Mouse (Mus musculus) frontal cortex, postnatal 36 days (tissue): ENCODE data around the gene Trcg1.

ENCODE experiments used
- DNase-seq, 2 experiments: peaks; one replicate each; pipeline ENCODE4 v3.0.0; 2022; ENCODE audit warnings: low spot score in 2 of 2

The Trcg1 gene

DNA sequence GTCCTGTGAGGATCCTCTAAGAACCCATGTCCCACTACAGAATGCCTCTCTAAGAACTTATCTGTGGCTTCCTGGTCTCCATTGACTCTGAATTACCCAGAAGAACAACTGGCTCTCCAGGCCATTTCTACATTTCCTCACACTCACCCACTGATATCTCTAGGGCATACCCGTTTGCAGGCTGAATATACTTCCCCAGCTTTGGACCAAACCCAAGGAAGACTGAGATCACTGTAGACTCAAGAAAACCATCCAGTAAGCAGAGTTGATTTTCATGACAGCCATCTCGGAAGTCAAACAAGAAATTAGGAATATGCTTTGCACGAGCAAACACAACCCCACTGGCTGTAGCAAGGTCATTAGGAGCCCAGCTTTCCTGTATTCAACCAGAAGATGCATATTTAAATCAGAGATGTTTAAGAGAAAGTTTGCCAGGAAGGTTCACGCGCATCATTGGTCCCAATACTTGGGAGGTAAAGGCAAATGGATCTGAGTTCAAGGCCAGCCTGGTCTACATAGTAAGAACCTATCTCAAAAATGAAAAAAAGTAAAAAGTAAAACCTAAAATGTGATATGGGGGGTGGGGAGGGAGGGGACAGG, 3.9 kb upstream of the Trcg1 start:
- no peak for DNase-seq

DNA sequence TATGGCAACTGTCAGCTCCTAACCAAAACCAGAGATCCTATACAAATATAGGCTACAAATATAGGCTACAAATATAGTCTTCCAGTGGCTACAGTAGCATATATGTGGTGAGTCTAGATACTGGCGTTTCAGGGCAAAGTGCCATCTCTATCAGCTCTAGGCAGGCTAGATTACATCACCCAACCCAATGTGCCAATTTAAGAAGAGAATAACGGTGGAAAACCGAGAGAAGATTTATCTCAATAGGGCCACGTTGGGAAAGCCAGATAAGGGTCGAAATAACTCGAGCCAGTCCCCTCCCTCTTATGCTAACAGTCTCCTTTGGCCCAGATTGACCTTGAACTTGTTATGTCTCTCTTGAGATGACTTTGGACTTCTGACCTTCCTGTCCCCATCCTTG, 3.2 kb upstream of the Trcg1 start:
- no peak for DNase-seq

GRCm38 (mm10) chr9:57233767-57234166, 2.6 kb upstream of the Trcg1 start:
- DNase-seq: no peak

DNA sequence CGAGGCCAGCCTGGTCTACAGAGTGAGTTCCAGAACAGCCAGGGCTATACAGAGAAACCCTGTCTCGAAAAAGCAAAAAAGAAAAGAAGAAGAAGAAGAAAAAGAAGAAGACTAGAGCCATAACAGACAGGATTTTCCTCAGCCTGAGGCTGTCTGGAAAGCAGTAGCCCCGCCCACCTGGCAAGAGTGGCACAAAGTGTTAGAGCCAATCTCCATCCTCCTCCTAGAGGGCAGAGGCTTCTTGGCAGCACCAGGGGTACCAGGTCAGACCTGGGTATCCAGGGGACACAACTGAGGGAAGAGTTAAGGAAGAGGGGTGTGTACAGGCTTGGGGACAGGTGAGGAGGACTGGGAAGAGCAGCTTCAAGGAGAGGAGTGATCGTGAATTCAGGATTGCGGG, 1.3 kb downstream of the Trcg1 start:
- no peak for DNase-seq

GRCm38 (mm10) chr9:57238220-57238619, 1.9 kb downstream of the Trcg1 start:
- DNase-seq: no peak

DNA sequence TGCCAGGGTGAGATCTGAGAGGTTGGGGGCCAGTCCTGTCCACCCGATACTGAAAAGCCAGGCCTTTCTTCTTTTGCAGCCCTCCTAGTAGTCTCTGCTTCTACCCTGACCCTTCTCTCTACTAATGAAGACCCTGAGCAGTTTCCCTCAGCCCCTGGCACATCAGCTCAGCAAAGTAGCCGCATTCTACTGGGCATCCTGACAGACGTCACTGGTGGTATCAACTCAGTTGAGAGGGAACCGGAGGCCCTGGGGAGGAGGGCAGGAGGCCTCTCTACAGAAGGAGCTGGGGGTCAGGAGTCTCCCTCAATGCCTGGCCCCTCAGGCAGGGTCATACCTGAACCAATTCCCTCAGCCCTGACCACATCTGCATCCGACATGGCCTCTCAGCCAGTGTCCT, 4.8 kb downstream of the Trcg1 start:
- DNase-seq: no peak

DNA sequence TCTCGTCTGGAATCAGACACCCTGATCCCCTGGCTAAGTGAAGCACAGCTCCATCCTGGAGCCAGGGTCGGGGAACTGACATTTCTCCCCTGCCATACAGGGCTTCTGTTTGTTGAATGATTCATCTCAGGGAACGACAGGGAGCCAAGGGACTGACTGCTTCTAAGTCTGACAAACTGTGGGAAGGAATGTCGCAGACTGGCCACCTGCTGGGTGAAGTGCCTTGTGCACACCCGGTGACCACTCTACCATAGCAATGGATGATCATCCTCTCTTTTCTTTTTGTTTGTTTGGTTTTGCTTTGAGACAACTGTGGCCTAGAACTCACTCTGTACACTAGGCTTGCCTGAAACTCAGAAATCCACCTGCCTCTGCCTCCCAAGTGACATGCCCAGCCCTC, 6.6 kb downstream of the Trcg1 start:
- no peak for DNase-seq

GRCm38 (mm10) chr9:57244106-57244685, 7.8 kb downstream of the Trcg1 start:
- DNase-seq: peak in 1 of 2 experiments; percentile 10

- DNase-seq: no peak
These were observed 10.1 kb downstream of the Trcg1 start for GRCm38 (mm10) chr9:57246482-57246881.

DNA sequence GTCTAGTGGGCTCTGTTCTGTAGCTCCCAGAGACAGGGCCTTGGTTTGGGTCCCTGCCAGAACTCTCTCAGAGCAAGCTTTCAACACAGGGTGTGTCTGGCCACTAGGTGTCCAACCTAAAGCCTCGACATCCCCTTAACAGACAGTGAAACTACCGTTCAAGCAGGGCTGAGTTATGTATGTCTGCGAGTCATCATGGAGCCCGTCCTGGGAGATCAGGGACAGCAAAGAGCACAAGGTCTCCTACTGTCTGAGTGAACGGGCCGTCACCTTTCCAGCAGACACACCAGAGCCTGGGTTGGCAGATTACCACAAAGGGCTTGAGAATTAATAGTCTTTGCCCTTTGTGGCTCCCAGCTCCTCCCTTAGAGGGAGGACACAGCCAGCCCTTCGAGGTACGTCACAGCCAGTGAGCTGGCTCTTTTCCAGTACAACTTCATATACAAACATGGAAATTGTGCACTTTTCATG, 10.9 kb downstream of the Trcg1 start:
- DNase-seq: no peak

GRCm38 (mm10) chr9:57248030-57248942, 11.9 kb downstream of the Trcg1 start:
- DNase-seq: no peak

- DNase-seq: no peak
These were observed 13.7 kb downstream of the Trcg1 start for GRCm38 (mm10) chr9:57250026-57250425.

- DNase-seq: no peak
These were observed 14.8 kb downstream of the Trcg1 start for GRCm38 (mm10) chr9:57251139-57251538.

DNA sequence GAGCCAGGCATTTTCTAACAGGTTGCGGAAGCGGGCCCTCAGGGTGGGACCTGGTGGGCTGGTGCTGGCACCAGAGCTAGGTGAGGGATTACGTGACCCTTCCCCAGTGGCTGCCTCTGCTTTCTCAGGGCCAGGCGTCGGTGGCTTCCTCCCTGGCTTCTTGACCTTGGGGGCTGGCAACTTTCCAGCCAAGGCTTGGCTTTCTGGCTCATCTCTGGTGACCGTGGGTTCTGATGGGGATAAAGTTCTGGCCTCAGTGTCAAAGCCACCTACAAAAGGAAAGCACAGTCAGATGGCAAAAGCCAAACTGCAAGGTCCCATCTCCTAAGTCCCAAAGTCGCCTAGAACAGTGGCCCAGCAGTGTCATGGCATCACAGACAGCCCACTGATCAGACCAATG, 17.7 kb downstream of the Trcg1 start:
- no peak for DNase-seq

DNA sequence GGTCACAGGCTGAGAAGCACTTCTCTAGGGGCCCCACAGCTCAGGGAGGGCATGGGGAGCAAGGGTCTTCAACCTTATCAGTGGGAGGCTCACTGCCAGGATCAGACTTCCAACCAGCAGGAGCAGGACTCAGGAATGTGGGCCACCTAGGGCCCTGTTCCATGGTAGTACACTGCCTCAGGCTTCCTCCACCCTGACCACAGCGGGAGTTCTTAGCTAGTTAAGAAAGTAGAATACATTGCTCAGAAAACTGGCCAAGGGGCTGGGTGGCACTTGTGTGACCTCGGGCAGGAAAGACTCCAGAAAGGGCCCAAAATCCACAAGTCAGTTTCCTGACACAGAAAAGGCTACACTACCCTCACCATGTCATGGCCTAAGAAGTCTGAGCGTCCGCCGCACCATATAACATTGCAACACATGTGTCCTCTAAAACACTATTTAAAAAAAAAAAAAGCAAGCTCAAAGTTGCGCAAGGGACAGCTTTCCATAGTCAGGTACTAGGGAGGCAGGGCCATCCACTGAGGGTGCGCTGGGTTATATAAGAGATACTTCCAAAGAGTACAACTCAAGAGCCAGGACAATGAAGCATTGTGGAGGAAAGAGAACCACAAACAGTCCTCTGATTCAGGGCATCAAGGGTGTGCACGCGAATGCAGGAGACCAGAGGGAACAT, 18.6 kb downstream of the Trcg1 start:
- no peak for DNase-seq

DNA sequence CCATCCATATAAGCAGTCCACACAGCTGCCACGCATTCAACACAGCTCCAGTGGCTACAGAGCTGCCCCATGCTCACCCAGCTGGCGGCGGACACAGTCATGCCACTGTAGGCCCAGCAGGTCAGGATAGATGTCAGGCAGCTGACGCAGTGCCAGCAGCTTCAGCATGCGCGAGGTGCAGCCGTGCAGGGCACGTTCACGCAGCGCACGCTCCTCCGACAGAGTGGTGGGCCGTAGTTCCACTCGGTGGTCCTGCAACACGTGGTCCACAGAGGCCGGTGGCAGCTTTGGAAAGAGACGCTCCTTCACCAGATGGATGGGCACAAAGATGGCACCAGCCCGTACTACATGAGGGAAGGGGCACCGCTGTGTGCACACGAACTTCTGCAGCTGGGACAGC, 20.0 kb downstream of the Trcg1 start:
- DNase-seq: no peak

GRCm38 (mm10) chr9:57256861-57257260, 20.5 kb downstream of the Trcg1 start:
- DNase-seq: no peak

- no peak for DNase-seq
These were observed 21.3 kb downstream of the Trcg1 start for GRCm38 (mm10) chr9:57257627-57258026.

GRCm38 (mm10) chr9:57259736-57260135, 23.4 kb downstream of the Trcg1 start:
- DNase-seq: peak; percentile 91 to 92

DNA sequence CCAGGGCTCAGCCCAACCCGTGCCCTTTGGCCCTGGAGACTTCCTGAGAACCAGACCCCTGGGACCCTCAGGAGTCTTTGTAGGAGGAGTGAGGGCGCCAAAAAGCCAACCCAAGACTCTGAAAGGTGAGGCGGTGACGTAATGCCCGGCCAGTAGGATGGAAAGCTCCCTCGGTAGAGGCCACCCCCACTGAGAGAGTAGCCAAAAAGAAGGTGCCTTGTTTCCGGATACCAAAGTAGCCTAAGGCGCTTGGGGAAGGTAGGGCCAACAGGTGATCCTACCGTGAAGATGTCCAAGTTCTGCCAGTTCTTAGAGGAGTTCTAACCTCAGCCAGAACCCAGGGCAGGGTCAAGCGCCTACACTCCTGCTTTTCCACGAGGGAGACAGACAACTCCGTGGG, 24.6 kb downstream of the Trcg1 start:
- no peak for DNase-seq

DNA sequence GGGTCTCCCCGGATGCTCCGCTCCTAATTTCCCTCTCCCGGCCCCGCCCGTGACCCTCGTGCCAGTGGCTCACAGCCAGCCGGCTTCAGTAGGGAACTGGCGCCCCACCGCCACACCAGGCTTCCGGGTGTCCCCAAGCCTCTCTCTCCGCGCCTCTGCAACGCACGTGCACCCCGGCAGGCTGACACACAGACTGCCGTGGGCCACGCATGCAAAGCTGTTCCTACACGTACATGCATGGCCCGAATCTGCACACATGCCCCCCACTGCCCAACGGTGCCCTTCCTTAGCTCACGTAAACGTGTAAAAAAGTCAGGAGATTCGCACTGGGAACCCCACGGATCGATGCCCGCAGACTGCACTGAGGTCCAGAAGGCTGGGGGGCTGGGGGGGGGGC, 25.2 kb downstream of the Trcg1 start:
- DNase-seq: peak; percentile 48 to 64
